Mouse (Mus musculus) kidney, embryonic 16.5 days (tissue): ENCODE data around the gene Parp4. TPM values are rescaled to one million over a fixed set of nuclear protein-coding genes. Genes with fewer than 3 reads are reported as not detected.
A peak's percentile ranks its signal among the peaks of the same experiment; 100 is the strongest.

ENCODE experiments used
- ATAC-seq: fragments of 200-750 bp; cut with Nextera tagmentation; 2 replicates; pipeline ENCODE4 v1.8.0; 2017; ENCODE audit warnings: moderate TSS enrichment; ENCODE audit not compliant: low FRiP score, low TSS enrichment
- H3K27ac ChIP-seq: fragments of 300-500 bp; sonication (generic); 2 replicates; pipeline ENCODE4 v1.5.1; 2014; ENCODE audit warnings: low read length
- H3K27me3 ChIP-seq: fragments of 300-500 bp; sonication (generic); 2 replicates; pipeline ENCODE4 v1.6.1; 2014; ENCODE audit warnings: low read length, control low read depth, mixed read lengths; ENCODE audit not compliant: insufficient read depth
- H3K36me3 ChIP-seq: fragments of 300-500 bp; sonication (generic); 2 replicates; pipeline ENCODE4 v1.6.1; 2014; ENCODE audit warnings: low read length, control low read depth, mixed read lengths; ENCODE audit not compliant: insufficient read depth
- H3K4me1 ChIP-seq: fragments of 300-500 bp; sonication (generic); 2 replicates; pipeline ENCODE4 v1.6.1; 2014; ENCODE audit warnings: low read length, control low read depth, mixed read lengths; ENCODE audit not compliant: insufficient read depth
- H3K4me2 ChIP-seq: fragments of 300-500 bp; sonication (generic); replicated peaks from 2 replicates; pipeline ENCODE4 v1.6.1; 2014; ENCODE audit warnings: low read depth, low read length
- H3K4me3 ChIP-seq: fragments of 300-500 bp; sonication (generic); 2 replicates; pipeline ENCODE4 v1.5.1; 2014; ENCODE audit warnings: mild to moderate bottlenecking, low read length
- H3K9ac ChIP-seq: fragments of 300-500 bp; sonication (generic); replicated peaks from 2 replicates; pipeline ENCODE4 v1.6.1; 2014; ENCODE audit warnings: low read length
- H3K9me3 ChIP-seq: fragments of 300-500 bp; sonication (generic); 2 replicates; pipeline ENCODE4 v1.6.1; 2016; ENCODE audit warnings: low read length, control low read depth
- WGBS: fragments of 180-500 bp; shearing (Covaris S2); extraction: QIAGEN DNeasy Blood & Tissue Kit; methylation state at CpG from one replicate; pipeline ENCODE4 v1.1.7; 2014; 5-methylcytosine and 5-hydroxymethylcytosine counted together
- polyA plus RNA-seq: library from polyadenylated mRNA; unstranded; fragments of >200 nt; fragmentation: Nextera tagmentation; extraction: Ambion mirVana; gene quantifications from 2 replicates; pipeline ENCODE4 v1.2.1, GENCODE M21; 2015

Gene Parp4
- polyA plus RNA-seq, 1 experiment from 2014 or later = 4.0 TPM

GRCm38 (mm10) chr14:56569041-56569440, 6.4 kb upstream of the Parp4 start:
- ATAC-seq = no peak
- WGBS = 69% methylated on average over 4 of the region's 4 CpGs
- H3K9me3 ChIP-seq = no peaks in the 10 kb centered on the region

DNA sequence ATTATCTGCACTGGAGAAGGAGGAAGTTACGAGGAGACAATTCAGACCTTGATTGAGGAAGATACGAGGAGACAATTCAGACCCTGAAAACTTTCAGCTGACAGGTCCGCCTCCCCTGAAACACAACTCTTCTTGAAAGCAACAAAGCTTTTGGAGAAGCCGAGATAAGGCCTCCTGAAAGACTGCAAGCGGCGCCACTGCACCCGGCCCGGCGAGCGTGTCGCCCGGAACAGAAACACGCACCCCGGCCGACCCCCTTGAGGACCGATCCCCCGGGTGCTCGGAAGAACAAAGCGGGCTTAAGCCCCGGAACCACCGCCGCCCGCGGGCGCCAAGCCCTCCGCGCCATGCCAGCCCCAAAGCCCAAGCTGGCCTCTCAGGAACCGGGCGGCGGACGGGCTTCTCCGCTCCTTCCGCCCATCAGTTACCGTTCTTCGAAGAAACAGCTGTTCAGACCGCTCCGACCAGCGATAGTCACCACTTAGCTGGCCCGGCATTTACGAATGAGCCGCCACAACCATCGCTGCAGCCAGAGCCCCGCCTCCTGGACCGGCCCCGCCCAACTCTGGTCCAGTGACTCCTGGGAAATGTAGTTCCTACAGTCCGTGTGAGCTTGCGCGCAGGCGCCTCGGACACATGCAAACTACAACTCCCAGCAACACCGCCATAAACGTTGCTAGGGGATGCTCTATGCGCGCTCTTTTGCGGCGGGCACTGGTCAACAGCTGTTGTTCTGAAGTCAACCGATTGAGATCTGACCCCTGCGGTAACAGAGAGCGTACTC, 3.9 kb upstream of the Parp4 start:
- H3K27ac ChIP-seq = peak overlapping the region; percentile 72
- H3K27me3 ChIP-seq = no peaks in the 10 kb centered on the region
- WGBS = under 1% methylated on average over 59 of the region's 59 CpGs
- H3K4me3 ChIP-seq = peak overlapping the region; percentile 92
- H3K9ac ChIP-seq = peak overlapping the region; percentile 82
- peak; percentile 97 for ATAC-seq
- peaks cover 30% of the 10 kb centered on the region for H3K4me1 ChIP-seq
- H3K4me2 ChIP-seq = peak overlapping the region; percentile 76
- H3K9me3 ChIP-seq = no peaks in the 10 kb centered on the region
- H3K36me3 ChIP-seq = no peaks in the 10 kb centered on the region

More at GRCm38 (mm10) chr14:56569041-56569440, 6.4 kb upstream of the Parp4 start:
- H3K27ac ChIP-seq = no peak overlapping the region
- H3K4me3 ChIP-seq = no peak overlapping the region
- H3K4me2 ChIP-seq = no peak overlapping the region
- H3K36me3 ChIP-seq = no peaks in the 10 kb centered on the region
- no peaks in the 10 kb centered on the region for H3K27me3 ChIP-seq
- peaks cover 20% of the 10 kb centered on the region for H3K4me1 ChIP-seq
- no peak overlapping the region for H3K9ac ChIP-seq

GRCm38 (mm10) chr14:56572546-56572945, 2.9 kb upstream of the Parp4 start:
- peak overlapping the region; percentile 92; the same call in 1 of the 2 replicates for H3K4me3 ChIP-seq
- peaks cover 29% of the 10 kb centered on the region for H3K4me1 ChIP-seq
- peak overlapping the region; percentile 76 for H3K4me2 ChIP-seq
- ATAC-seq = no peak
- WGBS = 80% methylated on average over 2 of the region's 2 CpGs
- H3K36me3 ChIP-seq = no peaks in the 10 kb centered on the region
- no peaks in the 10 kb centered on the region for H3K9me3 ChIP-seq
- no peaks in the 10 kb centered on the region for H3K27me3 ChIP-seq
- H3K9ac ChIP-seq = no peak overlapping the region
- no peak overlapping the region for H3K27ac ChIP-seq

DNA sequence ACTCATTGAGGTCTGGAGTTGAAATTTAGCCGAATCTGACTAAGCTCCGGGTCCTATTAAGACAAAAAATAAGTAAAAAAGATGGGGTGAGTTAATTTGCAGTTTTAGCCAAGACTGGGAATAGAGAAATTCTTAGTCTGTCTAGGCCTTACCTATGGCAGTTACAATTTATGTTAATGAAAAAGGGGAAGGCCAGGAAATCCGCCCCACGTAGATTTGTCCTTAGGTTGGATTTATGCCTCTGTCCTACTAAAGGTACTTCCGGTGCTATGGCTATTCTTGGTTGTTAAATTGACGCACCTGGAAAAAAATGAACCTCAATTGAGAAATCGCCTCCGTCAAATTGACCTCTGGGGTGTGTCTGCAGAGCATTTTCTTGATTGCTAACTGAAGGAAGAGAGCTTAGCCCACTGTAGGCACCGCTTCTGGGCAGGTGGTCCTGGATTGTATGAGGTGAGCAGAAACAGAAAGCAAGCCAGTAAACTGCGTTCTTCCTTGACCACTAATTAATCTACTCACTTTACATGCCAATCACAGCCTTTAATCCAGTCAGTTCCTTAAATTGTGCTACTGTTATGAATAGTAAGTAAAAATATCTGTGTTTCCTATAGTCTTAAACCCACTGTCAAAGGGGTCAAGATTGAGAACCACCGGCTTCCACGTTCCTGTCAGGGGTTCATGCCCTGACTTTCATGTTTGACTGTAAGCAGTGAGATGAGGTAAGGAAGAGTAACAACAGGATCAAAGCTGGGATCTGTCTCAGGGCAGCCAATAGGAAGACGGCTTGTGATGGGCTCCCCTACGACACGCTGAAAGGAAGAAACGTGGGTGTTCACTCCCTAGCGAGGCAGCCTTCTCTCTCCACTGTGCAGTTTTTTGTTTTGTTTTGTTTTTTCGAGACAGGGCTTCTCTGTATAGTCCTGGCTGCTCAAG, 816 bp downstream of the Parp4 start:
- H3K4me2 ChIP-seq = peak overlapping the region; percentile 78
- no peaks in the 10 kb centered on the region for H3K9me3 ChIP-seq
- 58% methylated on average over 18 of the region's 18 CpGs for WGBS
- ATAC-seq = no peak
- H3K27me3 ChIP-seq = no peaks in the 10 kb centered on the region
- no peak overlapping the region for H3K27ac ChIP-seq
- peaks cover 15% of the 10 kb centered on the region for H3K4me1 ChIP-seq
- peak overlapping the region; percentile 78 for H3K4me3 ChIP-seq
- peak overlapping the region; percentile 82 for H3K9ac ChIP-seq
- no peaks in the 10 kb centered on the region for H3K36me3 ChIP-seq

DNA sequence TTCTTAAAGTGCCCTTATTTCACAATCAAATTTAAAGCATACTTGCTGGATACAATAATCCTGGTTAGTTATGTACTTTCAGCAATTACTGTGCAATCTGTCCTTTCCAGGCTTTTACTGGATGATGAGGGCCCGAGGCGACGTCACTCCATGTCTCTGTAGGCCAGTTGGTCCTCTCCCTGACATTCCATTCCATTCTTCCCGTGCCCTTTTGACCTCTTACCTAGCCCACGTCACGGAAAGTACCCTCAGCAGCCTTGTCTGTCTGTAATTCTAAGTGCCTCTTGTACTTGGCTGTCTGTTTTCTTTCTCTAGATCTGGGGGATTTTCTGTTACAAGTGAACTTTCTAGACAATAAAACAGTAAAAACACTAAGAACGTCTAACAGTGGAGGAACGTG, 3.6 kb downstream of the Parp4 start:
- ATAC-seq = no peak
- WGBS = 44% methylated on average over 8 of the region's 8 CpGs
- Histone ChIP-seq H3K4me2 (no peak overlapping the region), H3K9me3 (no peaks in the 10 kb centered on the region), H3K9ac (no peak overlapping the region), H3K4me1 (peaks cover 10% of the 10 kb centered on the region), H3K4me3 (no peak overlapping the region), H3K36me3 (no peaks in the 10 kb centered on the region), H3K27me3 (no peaks in the 10 kb centered on the region), H3K27ac (no peak overlapping the region)

DNA sequence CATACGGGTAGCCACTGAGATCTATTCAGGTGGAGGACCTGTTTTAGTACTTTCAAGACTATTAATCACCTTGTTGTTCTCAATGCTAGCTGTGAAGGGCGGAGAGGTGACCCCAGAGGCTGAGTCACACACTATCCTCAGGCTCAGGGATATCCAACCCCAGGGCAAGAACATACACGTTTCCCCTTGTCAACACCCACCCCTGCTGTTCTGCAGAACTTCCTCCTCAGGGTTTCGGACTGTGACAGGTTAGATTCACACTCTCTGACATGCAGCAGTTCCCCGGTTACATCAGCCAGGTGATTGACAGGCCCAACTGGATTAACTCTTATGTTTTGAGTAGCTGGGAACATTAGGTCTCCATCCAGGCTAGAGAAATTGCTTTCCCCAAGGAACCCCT, 5.7 kb downstream of the Parp4 start:
- ATAC-seq = no peak
- Histone ChIP-seq H3K9ac (no peak overlapping the region), H3K4me3 (no peak overlapping the region), H3K27ac (no peak overlapping the region), H3K4me2 (no peak overlapping the region), H3K9me3 (no peaks in the 10 kb centered on the region), H3K27me3 (no peaks in the 10 kb centered on the region), H3K4me1 (peaks cover 2% of the 10 kb centered on the region), H3K36me3 (peaks cover 14% of the 10 kb centered on the region; the same call in 1 of the 2 replicates)
- 51% methylated on average over 5 of the region's 5 CpGs for WGBS

- no peaks in the 10 kb centered on the region for H3K27me3 ChIP-seq
- no peaks in the 10 kb centered on the region for H3K4me1 ChIP-seq
- peaks cover 14% of the 10 kb centered on the region; the same call in 1 of the 2 replicates for H3K36me3 ChIP-seq
- no peak overlapping the region for H3K9ac ChIP-seq
- H3K4me3 ChIP-seq = no peak overlapping the region
- no peak overlapping the region for H3K27ac ChIP-seq
- 86% methylated on average over 6 of the region's 6 CpGs for WGBS
- H3K9me3 ChIP-seq = no peaks in the 10 kb centered on the region
- no peak for ATAC-seq
- H3K4me2 ChIP-seq = no peak overlapping the region
Observed at GRCm38 (mm10) chr14:56582294-56582693, 6.9 kb downstream of the Parp4 start.

GRCm38 (mm10) chr14:56592191-56592590, 16.8 kb downstream of the Parp4 start:
- no peaks in the 10 kb centered on the region for H3K4me1 ChIP-seq
- peaks cover 35% of the 10 kb centered on the region for H3K36me3 ChIP-seq
- H3K9ac ChIP-seq = no peak overlapping the region
- H3K27me3 ChIP-seq = no peaks in the 10 kb centered on the region
- ATAC-seq = no peak
- H3K9me3 ChIP-seq = no peaks in the 10 kb centered on the region
- 95% methylated on average over 9 of the region's 9 CpGs for WGBS
- H3K27ac ChIP-seq = no peak overlapping the region
- H3K4me2 ChIP-seq = no peak overlapping the region
- H3K4me3 ChIP-seq = no peak overlapping the region

DNA sequence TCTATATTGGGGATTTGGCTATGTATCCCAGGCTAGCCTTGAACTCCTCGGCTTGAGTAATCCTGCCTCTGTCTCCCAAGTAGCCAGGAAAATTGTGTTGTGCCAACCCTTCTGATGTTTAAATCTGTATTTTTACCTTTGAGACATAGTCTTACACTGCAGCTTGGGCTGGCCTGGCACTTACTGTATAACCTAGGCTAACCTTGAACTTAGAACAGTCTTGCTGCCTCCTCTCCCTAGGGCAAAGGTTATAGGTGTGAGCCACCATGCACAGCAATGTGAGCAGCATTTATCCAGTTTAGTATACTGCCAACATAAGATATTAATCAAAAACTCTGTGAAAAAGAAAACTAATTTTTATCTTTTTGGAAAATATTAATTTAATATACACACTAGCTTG, 19.4 kb downstream of the Parp4 start:
- ATAC-seq = no peak
- H3K27ac ChIP-seq = no peak overlapping the region
- H3K4me1 ChIP-seq = no peaks in the 10 kb centered on the region
- H3K4me3 ChIP-seq = no peak overlapping the region
- H3K36me3 ChIP-seq = peaks cover 52% of the 10 kb centered on the region
- H3K9ac ChIP-seq = no peak overlapping the region
- no peak overlapping the region for H3K4me2 ChIP-seq
- WGBS = 85% methylated on average over 1 of the region's 1 CpGs
- H3K27me3 ChIP-seq = no peaks in the 10 kb centered on the region
- H3K9me3 ChIP-seq = no peaks in the 10 kb centered on the region
